Mouse (Mus musculus) frontal cortex, postnatal 25 days (tissue): ENCODE measurements around the gene Pfn3.
"Not testable (repeated sequence)": the region's sequence is repeated elsewhere in the genome, so short reads cannot be mapped to it uniquely, and the experiment has no call there.

Source experiments
- DNase-seq, 2 experiments: peaks; one replicate each; pipeline ENCODE4 v3.0.0; 2022; ENCODE audit warnings: low spot score in 2 of 2

The Pfn3 gene

DNA sequence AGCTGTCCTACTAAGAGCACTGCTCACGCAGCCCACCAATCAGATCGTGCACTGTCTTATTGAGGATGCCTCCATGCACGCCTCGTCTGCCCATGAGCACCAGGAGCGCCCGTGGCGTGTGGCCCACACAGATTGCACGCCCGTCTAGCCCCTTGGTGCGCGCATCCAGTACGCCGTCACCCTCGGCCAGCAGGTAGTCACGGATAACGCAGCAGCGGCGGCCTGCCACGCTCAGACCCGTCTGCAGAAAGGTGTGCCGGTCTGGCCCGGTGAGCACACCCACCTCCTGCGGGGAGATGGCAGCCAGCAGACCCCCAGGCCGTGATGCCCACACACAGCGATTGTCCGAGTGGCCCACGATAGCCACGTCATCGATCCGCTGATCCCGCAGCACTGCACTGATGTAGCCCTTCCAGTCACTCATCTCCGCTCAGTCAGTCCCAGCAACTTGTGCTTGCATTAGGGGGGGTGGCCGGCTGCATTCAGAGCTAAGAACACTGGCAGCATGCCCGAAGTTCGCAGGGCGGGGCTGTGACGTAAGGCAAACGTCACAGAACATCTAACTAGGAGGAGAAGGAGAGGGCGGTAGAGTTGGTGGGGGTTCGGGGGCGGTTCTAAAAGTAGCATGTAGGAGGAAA lies at the start of gene Pfn3:
Pfn3 (minus strand) TSS at position 490 of the 638 bp plus-strand sequence.
- peak; percentile 55 to 67 for DNase-seq

DNA sequence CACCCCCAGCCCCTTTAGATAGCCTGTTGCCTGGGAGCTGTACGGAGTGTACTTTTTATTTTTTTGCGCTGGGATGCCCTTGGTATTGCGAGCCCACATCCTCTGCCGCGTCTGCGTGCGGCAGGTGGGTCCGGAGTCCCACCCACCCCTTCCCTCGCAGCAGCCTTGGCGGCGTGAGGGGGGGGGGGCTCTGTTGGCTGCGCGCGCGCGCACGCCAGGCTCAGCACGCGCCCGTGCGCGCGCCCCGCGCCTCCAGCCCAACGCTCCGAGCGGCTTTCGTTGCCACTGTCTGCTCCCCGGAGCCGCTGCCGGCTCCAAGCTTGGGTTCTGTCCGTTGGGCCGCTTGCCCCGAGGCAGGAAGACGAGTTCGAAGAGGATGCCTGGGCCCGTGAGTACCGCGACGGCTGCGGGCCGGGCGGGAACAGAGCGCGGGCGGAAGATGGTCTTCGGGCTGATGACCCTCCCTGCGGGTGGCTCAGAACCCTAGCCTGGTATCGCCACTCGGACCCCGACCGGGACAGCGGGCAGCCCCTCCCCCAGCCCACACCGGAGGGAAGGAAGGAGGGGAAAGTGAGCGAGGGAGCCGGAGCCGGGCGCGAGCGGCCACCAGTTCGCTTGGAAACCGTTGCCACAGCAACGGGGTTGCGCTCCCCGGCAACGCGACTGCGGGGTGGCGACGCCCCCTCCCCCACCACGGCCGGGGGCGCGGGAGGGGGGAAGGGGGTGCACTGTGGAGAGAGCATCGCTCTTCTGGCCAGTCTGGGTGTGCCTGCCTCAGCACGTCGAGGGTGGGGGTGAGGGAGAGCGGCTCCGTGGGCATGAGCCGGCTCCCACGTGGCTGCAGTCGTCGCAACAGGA lies 49.2 kb upstream of the Pfn3 start, which contains the start of gene Prr7:
Prr7 (plus strand) TSS at position 241 of the 858 bp plus-strand sequence.
- peak in 1 of 2 experiments; percentile 55 for DNase-seq

DNA sequence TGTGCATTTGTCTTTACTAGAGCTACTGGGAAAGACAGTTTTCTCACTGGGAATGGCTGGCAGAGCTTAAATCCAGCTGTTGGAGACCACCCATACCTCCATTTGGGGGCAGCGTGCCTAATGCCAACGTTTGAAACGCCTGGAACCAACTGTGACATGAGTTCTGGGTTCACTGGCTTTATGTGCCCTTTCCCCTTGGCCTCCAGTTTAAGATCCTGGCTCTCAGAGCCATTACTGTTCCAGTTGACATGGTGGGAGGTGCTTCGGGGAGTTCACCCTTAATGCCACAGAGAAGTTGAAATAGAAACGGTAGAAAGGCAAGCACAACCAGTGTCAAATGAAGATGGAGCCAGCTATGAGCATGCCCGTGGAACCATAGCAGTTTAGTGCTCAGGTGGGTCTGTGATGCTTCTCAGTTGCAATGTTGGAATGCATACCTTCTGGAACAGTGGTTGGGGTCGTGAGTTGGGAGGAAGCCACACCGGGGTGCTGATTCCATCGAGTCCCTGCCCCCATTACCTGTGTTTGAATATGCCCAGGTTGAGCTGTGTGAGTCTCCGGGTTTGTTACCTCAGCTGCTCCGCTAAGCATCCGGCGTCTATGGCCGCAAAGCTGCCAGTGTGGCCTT lies 48.5 kb upstream of the Pfn3 start:
- no peak for DNase-seq

DNA sequence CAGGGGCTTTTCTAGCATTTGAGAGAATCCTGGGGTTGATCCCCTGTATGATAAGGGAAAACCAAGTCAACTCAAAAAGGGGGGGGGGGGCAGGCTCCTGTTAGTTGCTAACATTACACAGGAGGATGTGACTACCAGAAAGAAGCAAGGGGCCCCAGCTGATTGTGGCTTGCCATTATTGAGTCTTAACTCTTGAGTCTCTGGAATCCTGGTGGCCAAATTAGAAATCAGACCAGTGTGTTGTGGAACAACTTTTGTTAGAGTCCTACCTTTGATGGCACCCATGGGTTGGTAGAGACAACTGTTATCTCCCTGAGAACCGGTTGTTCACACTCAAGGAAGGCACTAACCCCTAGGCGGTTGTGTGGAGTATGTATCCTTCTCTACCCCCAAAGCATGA lies 47.9 kb upstream of the Pfn3 start:
- no peak for DNase-seq

DNA sequence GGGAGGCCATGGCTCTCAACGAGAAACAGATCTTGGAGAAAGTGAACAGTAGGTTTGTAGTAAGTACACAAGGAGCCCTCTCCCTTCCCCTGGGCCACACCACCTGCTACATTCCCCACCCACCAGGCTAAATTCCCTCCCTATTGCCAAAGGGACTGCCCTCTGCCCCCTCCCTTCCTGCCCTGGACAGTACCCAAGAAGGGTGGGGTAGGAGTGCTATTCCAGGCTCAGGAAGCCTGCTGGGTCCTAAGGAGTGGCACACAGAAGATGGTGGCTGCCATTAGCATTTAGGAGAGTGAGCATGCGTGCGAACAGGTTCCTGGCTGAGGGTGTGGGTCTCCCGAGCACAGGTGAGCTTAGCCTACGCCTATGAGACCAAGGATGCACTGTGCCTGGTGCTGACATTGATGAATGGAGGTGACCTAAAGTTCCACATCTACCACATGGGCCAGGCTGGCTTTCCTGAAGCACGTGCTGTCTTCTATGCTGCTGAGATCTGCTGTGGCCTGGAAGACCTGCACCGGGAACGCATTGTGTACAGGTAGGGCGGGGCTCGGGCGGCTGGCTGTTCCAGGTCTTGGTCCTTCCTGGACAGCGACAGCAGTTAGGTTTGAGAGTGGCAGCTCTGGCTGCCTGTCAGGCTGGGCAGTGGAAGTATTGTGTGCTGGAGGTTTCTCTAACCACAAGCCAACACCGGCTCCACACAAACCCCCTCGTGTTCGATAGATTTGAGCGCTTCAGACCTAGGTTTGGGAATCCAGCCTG lies 36.9 kb upstream of the Pfn3 start:
- no peak for DNase-seq

DNA sequence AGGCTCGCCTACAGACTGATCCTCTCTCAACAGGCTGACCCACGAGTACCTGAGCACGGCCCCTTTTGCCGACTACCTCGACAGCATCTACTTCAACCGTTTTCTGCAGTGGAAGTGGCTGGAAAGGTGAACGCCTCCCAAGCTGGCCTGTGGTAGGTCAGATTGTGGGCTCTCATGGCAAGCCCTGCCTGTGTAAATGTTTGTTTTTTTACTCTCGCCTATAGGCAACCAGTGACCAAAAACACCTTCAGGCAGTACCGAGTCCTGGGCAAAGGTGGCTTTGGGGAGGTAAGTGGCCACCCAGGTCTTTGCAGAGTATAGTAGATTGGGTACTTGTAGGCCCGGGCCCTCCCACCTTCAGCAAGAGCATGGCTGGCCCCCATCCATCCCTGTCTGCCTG lies 36.3 kb upstream of the Pfn3 start:
- DNase-seq = no peak

DNA sequence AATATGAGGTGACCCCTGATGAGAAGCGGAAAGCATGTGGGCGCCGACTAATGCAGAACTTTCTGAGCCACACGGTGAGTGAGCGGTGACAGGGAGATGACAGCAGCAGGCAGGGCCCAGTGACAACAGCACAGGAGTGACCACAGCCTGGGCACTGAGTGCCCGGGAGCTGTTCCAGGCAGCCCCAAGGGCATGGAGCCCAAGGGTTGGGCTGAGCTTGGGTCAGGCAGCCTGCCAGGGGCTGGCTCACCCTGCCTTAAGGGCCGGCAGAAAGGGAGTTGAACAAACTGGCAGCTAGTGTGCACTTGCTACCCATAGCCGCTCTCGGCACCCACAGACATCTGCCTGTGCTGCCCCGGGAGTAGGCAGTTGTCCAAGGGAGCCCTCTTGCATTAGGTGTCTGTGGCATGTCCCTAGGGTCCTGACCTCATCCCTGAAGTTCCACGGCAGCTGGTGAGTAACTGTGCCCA lies 35.5 kb upstream of the Pfn3 start:
- DNase-seq = peak in 1 of 2 experiments; percentile 30

DNA sequence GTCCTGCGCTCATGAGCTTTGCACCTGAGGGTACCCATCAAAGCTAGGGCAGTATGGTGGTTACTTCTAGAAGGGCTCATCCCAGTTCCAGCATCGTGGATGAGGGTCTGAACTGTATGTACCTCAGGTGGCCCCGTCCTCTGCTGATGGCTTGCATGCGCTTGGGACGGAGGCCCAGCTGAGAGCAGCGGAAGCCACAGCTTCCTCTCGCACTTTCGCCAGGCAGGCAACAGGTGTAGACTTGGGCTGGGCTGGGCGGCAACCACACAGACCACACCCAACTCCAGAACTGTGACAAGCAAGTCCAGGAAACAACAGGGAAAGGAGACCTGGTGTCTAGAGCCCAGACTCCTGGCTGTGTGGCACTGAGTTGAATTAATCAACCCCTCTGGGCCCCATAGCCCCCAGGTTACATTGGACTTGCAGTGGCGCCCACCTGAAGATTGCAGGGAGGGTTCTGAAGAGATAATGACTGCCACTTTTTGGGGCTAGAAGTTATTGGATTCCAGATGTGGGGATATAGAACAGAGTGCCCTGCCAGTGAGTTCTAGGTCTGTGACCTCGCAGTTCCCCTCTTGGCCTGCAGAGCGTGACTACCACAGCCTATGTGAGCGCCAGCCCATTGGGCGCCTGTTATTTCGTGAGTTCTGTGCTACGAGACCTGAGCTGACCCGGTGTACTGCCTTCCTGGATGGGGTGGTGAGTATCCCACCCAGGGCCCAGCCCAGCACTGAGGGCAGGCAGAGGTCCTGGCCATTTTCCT lies 34.8 kb upstream of the Pfn3 start:
- no peak for DNase-seq

DNA sequence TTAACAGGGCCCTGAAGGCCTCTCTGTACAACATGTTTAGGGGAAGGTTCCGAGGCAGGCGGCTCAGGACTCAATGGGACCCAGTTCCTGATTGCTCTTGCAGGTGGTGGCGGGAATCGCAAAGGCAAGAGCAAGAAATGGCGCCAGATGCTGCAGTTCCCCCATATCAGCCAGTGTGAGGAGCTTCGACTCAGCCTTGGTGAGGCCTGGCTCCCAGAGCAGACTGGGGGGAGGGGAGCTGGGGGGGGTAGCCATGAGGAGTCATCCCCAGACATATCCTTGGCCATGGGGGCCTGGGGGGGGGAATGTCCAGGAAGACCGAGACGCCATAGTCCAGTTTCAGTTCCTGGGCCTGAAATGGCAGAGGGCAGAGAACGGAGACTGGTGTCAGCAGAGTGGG lies 34.2 kb upstream of the Pfn3 start:
- DNase-seq = no peak

DNA sequence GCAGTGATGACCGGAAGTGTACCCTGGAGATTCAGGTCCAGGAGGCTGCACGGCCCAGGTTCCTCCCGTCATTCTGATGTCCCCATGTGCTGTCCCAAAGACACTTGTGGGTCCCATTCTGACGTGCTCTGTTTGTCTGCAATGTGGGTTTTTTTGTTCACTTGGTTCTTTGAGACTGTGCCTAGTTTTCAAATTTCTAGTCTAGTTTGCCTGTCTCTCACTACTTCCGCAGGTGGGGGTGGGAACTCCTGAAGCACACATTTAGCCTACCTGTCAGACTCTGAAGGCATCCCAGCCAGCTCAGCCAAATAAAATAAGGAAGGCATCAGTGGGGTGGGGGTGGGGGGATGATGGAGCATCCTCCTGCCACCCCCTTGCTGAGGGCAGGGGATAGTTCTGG lies 33.1 kb upstream of the Pfn3 start:
- no peak for DNase-seq

DNA sequence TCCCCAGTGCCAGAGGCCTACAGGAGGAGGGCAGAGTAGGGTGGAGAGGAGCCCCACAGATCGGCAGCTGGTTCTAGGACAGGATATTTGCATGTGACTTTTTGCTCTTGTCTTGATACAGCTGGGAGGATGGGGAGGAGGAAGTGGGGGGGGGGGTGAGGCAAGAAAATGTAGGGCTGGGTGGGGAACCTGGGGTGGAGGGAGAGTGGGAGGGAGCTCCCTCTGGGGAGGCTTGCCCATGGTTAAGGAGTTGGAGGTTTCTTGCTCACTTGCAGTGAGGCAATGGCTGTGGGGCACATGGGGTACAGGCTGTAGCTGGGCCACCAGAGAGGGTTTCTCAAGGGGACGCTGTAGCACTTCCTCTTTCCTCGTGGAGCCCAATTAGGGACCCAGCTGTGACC lies 32.5 kb upstream of the Pfn3 start:
- DNase-seq = no peak

DNA sequence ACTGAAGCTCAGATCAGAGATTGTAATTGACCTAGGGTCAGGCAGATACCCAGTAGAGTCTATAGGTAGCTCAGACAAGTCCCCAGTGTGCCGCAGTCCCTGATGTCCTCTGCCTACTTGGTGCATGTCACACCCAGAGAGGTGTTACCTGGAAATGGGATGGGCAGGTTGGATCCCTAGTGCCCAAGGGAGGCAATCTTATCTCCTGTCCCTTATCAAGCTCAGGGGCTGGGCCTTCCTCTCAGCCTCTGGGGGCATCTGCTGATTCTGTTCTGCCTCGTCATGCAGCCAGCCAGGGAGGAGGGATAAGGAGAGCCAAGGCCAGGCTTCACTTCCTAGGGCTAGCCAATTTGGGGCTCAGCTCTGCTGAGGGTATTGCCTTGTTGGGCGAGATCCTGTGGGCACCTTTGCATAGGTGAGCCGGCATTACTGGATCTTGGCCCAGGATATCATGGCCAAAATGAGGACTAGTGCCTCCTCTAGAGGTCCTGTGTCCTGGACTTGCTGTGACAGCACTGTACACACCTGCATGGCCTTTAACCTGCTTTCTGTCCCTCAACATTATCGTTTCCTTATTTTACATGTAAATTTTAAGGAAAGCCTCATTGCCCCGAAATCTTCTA lies 31.6 kb upstream of the Pfn3 start:
- DNase-seq = no peak

DNA sequence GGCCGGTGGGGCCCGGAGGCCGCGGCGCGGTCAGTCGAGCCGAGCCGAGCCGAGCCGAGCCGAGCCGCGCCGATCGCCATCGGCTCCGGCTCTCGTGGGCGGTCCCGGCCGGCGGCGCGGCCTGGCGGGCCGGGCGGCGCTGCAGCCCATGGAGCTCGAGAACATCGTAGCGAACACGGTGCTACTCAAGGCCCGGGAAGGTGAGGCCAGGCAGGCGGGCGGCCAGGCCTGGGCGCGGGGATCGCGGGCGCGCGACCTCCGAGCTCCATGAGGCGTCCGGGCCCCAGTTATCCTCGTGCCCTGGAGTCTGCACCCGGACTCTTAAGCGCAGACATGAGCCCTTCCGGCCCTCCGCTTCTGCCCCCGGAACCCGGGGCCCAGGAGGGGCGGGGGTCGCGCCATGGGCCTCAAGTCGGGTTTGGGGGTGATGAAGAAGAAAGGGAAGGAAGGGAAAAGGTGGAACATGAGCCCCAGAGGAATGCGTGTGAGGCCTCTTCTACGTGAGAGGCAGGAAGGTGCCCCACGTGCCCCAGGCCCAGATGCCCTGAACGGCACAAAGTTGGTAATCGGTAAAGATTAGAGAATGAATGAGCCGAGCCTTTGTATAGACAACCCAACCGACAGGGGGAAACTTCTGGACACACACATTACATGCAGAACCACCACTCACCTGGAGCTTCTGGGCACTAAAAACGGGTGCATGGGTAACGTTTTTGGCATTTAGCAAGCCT lies 30.5 kb upstream of the Pfn3 start:
- DNase-seq = no peak

DNA sequence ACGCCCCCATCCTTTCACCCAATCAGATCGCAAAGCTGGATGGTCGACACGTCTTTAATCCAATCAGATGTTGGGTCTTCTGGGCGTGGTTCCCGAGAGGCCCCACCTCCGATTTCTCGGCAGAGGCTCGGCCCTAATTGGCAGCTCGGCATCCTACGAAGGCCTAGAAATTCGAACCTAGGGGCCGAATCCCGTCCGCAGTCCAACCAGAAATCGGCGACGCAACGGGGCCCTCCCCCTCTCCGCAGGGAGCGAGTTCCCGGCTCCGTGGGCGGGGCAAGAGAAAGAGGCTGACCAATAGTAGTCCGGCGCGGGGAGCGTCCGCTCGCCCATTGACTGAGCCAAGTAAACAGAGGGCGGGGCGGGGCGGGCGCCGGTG lies 29.9 kb upstream of the Pfn3 start, which contains the start of gene Grk6:
Grk6 (plus strand) TSS at position 136 of the 379 bp plus-strand sequence.
- peak; percentile 96 to 99 for DNase-seq

DNA sequence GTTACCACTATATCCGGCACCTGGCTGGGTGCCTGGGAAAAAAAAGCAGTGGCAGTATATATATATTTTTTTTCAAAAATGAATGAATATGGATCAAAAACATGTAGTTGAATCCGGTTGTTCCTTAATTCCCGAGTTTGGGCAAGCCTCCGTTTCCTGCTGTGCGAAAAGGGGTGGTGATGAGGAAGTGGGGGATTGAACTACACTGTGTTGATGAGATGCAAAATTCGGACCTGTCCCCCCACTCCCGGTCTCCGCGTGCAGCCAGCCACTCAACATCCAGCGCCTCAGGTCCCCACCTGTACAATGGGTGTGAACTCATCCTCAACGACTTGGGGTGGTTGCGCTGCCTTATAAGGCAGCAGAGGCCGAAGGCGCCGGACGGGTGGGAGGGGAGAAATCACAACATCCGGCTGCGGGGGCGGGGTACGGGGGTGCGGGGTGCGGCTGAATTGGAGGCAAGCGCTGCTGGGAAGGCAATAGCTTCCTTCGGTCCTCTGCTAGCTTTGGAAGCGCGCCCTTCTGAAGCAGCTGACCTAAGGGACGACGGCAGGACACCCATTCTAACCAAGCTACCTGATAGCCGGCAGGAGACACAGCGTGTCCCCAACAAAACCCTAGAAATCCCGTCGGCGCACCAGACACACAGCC lies 29.4 kb upstream of the Pfn3 start:
- peak in 1 of 2 experiments; percentile 25 for DNase-seq

DNA sequence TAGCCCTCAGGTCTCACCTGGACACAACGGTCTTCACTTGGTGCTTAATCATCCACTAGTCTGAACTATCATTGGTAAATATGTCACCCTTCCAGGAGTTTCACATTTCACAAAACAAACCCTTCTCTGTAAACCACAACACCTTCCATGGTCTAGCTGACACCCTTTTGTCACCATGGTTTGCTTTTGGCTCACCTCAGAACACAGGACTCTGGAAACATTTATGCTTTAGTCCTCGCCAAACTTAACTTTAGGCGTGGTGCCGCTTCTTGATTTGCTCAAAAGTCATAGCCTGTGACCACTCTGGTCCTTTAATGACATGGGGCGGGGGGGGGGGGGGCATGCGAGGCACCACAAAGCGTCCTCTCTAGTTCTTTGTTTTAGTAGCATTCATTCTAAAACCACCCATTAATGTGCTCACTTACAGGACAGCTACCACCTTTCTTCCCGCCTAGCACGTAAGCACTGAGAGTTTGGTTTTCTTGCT lies 28.8 kb upstream of the Pfn3 start:
- DNase-seq = no peak

DNA sequence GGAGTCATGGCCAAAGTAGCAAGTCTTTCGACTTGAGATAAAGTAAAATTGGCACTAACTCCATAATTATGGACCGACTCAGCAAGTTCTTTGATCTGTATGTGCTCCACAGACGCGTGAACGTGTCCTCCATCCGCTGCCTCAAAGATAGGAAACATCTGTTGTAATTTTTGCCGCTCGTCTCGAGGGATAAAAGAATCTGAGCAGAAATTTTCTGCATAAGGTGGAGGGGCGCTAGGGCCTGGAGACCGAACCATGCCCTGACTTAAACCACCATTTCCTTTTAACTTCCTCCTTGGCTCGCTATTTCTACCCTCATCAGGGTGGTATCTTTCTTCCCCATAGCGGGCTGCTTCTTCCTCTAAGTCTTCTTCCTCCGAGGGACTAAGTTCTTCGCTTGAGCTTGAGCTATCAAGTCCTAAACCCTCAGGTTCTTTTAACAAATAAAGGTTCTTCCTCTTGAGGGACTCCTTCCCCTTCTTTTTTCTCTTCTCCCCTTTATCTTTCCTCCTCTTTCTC lies 22.1 kb upstream of the Pfn3 start:
- DNase-seq = not testable (repeated sequence)

DNA sequence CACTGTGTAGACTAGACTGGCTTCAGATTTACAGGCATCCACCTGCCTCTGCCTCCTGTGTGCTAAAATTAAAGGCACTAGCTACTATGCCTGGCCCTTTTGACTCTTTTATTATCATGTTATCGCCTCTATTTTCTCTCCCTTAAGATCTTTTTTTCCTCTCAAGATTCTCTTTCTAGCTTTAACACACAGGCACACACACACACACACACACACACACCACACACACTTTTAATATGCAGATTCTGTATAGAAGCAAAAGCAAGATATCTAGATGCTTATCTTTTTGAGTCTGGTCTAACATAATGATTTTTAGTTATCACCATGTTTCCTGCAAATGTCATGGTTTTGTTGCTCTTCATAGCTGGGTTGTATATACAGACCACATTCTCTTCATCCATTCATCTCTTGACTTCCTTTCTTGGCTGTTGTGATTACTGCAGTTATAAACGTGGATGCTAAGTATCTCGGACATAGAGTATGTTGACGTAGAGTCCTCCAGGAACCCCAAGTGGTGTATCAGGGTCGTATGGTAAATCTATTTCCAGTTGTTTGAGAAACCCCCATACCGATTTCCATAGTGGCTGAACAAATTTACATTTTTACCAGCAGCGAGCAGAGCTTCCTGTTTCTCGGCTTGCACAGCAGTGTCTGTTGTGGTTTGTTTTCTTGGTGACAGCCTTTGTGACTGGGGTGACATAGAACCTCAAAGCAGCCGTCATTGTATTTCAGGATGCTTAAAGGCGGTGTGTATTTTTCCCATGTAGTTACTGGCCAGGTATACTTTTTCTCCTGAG lies 17.1 kb upstream of the Pfn3 start:
- no peak for DNase-seq
